Mouse (Mus musculus): ENCODE results near the gene Tbl2. TPM values are rescaled to one million over a fixed set of nuclear protein-coding genes. Genes with fewer than 3 reads are reported as not detected.

The Tbl2 gene
- polyA plus RNA-seq, 1 experiment from 2014 or later: 8.7 TPM

DNA sequence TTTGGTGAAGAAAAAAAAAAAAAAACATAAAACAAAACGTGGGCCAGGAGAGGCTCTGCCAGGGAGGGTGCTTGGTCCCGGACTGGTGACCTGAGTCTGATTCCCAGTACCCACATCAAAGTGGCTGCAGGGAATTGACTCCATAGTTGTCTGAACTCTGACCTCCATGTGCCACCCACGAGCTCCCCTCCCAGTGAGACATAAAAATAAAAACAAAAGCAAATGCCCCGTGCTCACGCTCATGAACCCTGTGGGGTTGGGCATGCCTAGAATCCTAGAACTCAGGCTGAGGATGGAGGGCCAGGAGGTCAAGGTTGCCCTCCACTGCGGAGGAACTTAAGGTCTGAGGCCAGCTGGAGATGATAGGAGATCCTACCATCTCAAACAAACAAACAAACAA is 40.4 kb upstream of the Tbl2 start:
- DNase-seq (ENCODE audit: low spot score): no peak
- 67% methylated on average over 6 of the region's 6 CpGs for WGBS
- H3K9me3 ChIP-seq (ENCODE audit: low read length): no peaks in the 10 kb centered on the region
- 0 out of 2 replicates have a peak, but pooled peaks cover 4% of the 10 kb centered on the region for H3K4me1 ChIP-seq (ENCODE audit: insufficient read depth, low read depth, low read length)
- H3K27ac ChIP-seq (ENCODE audit: low read length): no peak overlapping the region
- H3K27me3 ChIP-seq (replicated peaks; ENCODE audit: insufficient read depth, low read length): peaks cover 9% of the 10 kb centered on the region; the same call in 1 of the 2 replicates
- ATAC-seq: no peak
- no peak for TF ChIP-seq CTCF (IDR thresholded peaks at IDR 0.05)
- no peak for TF ChIP-seq EP300 (IDR thresholded peaks at IDR 0.05)
- H3K9ac ChIP-seq (replicated peaks; ENCODE audit: low read depth): no peak overlapping the region
- H3K4me2 ChIP-seq (replicated peaks; ENCODE audit: low read depth, low read length): no peak overlapping the region
- no peak overlapping the region for H3K4me3 ChIP-seq (ENCODE audit: low read depth, low read length)
- H3K36me3 ChIP-seq (ENCODE audit: insufficient read depth, low read length): no peaks in the 10 kb centered on the region

- H3K27me3 ChIP-seq (replicated peaks; ENCODE audit: insufficient read depth, low read length): peaks cover 9% of the 10 kb centered on the region; the same call in 1 of the 2 replicates
- H3K4me3 ChIP-seq (ENCODE audit: low read depth, low read length): no peak overlapping the region
- ATAC-seq: no peak
- H3K9me3 ChIP-seq (ENCODE audit: low read length): no peaks in the 10 kb centered on the region
- no peak overlapping the region for H3K9ac ChIP-seq (replicated peaks; ENCODE audit: low read depth)
- no peak overlapping the region for H3K4me2 ChIP-seq (replicated peaks; ENCODE audit: low read depth, low read length)
- TF ChIP-seq CTCF (IDR thresholded peaks at IDR 0.05) (no peak), EP300 (IDR thresholded peaks at IDR 0.05) (no peak)
- DNase-seq (ENCODE audit: low spot score): no peak
- 79% methylated on average over 3 of the region's 3 CpGs for WGBS
- H3K4me1 ChIP-seq (ENCODE audit: insufficient read depth, low read depth, low read length): 0 out of 2 replicates have a peak, but pooled peaks cover 4% of the 10 kb centered on the region
- no peaks in the 10 kb centered on the region for H3K36me3 ChIP-seq (ENCODE audit: insufficient read depth, low read length)
- no peak overlapping the region for H3K27ac ChIP-seq (ENCODE audit: low read length)
These were observed 40.0 kb upstream of the Tbl2 start for GRCm38 (mm10) chr5:135109426-135109825.

- Histone ChIP-seq H3K4me1 (ENCODE audit: insufficient read depth, low read depth, low read length) (0 out of 2 replicates have a peak, but pooled peaks cover 4% of the 10 kb centered on the region), H3K36me3 (ENCODE audit: insufficient read depth, low read length) (no peaks in the 10 kb centered on the region), H3K27ac (ENCODE audit: low read length) (no peak overlapping the region), H3K9ac (replicated peaks; ENCODE audit: low read depth) (no peak overlapping the region), H3K4me2 (replicated peaks; ENCODE audit: low read depth, low read length) (no peak overlapping the region), H3K27me3 (replicated peaks; ENCODE audit: insufficient read depth, low read length) (peaks cover 9% of the 10 kb centered on the region; the same call in 1 of the 2 replicates), H3K9me3 (ENCODE audit: low read length) (no peaks in the 10 kb centered on the region), H3K4me3 (ENCODE audit: low read depth, low read length) (no peak overlapping the region)
- 66% methylated on average over 6 of the region's 6 CpGs for WGBS
- no peak for TF ChIP-seq CTCF (IDR thresholded peaks at IDR 0.05)
- TF ChIP-seq EP300 (IDR thresholded peaks at IDR 0.05): no peak
- DNase-seq (ENCODE audit: low spot score): no peak
- no peak for ATAC-seq
These were observed 39.5 kb upstream of the Tbl2 start for GRCm38 (mm10) chr5:135109976-135110375.

GRCm38 (mm10) chr5:135113782-135114181 is 35.7 kb upstream of the Tbl2 start:
- no peaks in the 10 kb centered on the region for H3K27me3 ChIP-seq (replicated peaks; ENCODE audit: insufficient read depth, low read length)

GRCm38 (mm10) chr5:135115241-135115640 is 34.2 kb upstream of the Tbl2 start:
- DNase-seq (ENCODE audit: low spot score) (no peak), ATAC-seq (no peak)
- H3K36me3 ChIP-seq (ENCODE audit: insufficient read depth, low read length): no peaks in the 10 kb centered on the region
- no peaks in the 10 kb centered on the region for H3K9me3 ChIP-seq (ENCODE audit: low read length)
- peaks cover 4% of the 10 kb centered on the region; the same call in 1 of the 2 replicates for H3K4me1 ChIP-seq (ENCODE audit: insufficient read depth, low read depth, low read length)
- H3K4me3 ChIP-seq (ENCODE audit: low read depth, low read length): no peak overlapping the region
- H3K27ac ChIP-seq (ENCODE audit: low read length): no peak overlapping the region
- WGBS: 74% methylated on average over 8 of the region's 8 CpGs
- TF ChIP-seq CTCF (IDR thresholded peaks at IDR 0.05) (no peak), EP300 (IDR thresholded peaks at IDR 0.05) (no peak)
- H3K9ac ChIP-seq (replicated peaks; ENCODE audit: low read depth): no peak overlapping the region
- no peak overlapping the region for H3K4me2 ChIP-seq (replicated peaks; ENCODE audit: low read depth, low read length)
- H3K27me3 ChIP-seq (replicated peaks; ENCODE audit: insufficient read depth, low read length): no peaks in the 10 kb centered on the region

More at GRCm38 (mm10) chr5:135113782-135114181, 35.7 kb upstream of the Tbl2 start:
- ATAC-seq: no peak
- Histone ChIP-seq H3K9me3 (ENCODE audit: low read length) (no peaks in the 10 kb centered on the region), H3K27ac (ENCODE audit: low read length) (no peak overlapping the region), H3K4me3 (ENCODE audit: low read depth, low read length) (no peak overlapping the region), H3K4me2 (replicated peaks; ENCODE audit: low read depth, low read length) (no peak overlapping the region), H3K36me3 (ENCODE audit: insufficient read depth, low read length) (no peaks in the 10 kb centered on the region), H3K9ac (replicated peaks; ENCODE audit: low read depth) (no peak overlapping the region), H3K4me1 (ENCODE audit: insufficient read depth, low read depth, low read length) (peaks cover 2% of the 10 kb centered on the region; the same call in 1 of the 2 replicates)
- no peak for DNase-seq (ENCODE audit: low spot score)
- WGBS: 81% methylated on average over 12 of the region's 12 CpGs
- TF ChIP-seq EP300 (IDR thresholded peaks at IDR 0.05) (no peak), CTCF (IDR thresholded peaks at IDR 0.05) (no peak)

DNA sequence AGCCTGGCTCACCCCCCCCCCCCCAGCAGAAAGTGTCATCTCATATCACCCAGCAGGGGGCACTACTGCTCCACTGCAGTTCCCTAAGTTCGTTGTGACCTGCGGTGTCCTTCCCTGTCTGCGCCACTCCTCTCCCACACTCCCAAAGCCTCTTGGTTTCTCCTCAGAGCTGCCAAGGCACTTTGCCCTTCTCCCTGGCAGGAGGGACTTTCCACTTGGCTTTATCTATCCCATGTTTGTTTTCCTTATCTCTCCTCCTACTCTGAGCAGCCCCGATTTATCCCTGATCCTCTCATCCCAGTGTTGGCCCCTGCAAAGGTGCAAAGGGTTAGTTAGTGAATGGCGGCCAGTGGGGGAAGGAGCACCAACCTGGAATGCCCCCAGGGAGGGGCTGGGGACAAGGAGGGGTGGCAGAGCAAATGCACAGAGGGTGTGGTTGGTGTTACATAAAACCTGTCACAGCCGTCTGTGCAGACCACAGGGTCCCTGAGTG is 30.8 kb upstream of the Tbl2 start:
- peaks cover 4% of the 10 kb centered on the region; the same call in 1 of the 2 replicates for H3K4me1 ChIP-seq (ENCODE audit: insufficient read depth, low read depth, low read length)
- no peak overlapping the region for H3K4me2 ChIP-seq (replicated peaks; ENCODE audit: low read depth, low read length)
- no peaks in the 10 kb centered on the region for H3K9me3 ChIP-seq (ENCODE audit: low read length)
- no peak overlapping the region for H3K27ac ChIP-seq (ENCODE audit: low read length)
- H3K36me3 ChIP-seq (ENCODE audit: insufficient read depth, low read length): no peaks in the 10 kb centered on the region
- ATAC-seq (peak; percentile 87), DNase-seq (ENCODE audit: low spot score) (peak; percentile 91)
- no peak overlapping the region for H3K9ac ChIP-seq (replicated peaks; ENCODE audit: low read depth)
- TF ChIP-seq EP300 (IDR thresholded peaks at IDR 0.05) (no peak), CTCF (IDR thresholded peaks at IDR 0.05) (peak; percentile 94)
- H3K4me3 ChIP-seq (ENCODE audit: low read depth, low read length): no peak overlapping the region
- WGBS: 6% methylated on average over 6 of the region's 6 CpGs
- no peaks in the 10 kb centered on the region for H3K27me3 ChIP-seq (replicated peaks; ENCODE audit: insufficient read depth, low read length)
